Mouse (Mus musculus) MEL-GATA-1-ER (cell line): ENCODE measurements around the gene Aqp6.
A peak's percentile ranks its signal among the peaks of the same experiment; 100 is the strongest.

Source experiments
- DNase-seq: peaks from one replicate; pipeline ENCODE4 v3.0.0-alpha.2; 2012; ENCODE audit warnings: low read depth; ENCODE audit errors: extremely low read depth

The Aqp6 gene

DNA sequence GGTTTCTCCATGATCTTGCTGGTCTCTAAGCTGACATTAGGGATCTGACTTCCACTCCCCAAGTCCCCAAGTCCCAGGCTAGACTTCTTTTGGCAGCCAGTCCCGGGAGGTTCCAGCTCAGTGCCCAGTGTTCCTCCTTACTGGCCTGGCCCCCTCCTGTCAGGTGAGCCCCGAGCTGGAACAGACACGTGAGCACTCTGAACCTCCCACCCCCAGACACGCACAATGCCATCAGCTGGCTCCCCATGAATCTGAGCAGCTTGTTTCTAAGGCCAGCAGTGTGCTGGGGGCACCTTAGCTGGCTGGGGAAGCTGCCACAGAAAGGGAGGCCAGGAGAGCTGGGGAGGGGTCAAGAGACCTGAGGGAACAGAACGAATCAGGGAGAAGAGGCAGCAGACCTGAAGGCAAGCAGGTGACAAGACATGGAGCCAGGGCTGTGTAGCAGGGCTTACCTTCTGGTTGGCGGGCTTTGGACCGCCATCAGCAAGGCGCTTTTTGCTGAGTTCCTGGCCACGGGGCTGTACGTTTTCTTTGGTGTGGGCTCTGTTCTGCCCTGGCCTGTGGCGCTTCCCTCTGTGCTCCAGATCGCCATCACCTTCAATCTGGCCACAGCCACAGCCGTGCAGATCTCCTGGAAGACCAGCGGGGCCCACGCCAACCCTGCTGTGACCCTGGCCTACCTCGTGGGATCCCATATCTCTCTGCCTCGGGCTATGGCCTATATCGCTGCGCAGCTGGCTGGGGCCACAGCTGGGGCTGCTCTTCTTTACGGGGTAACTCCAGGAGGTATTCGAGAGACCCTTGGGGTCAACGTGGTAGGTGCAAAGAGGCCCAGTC lies at the start of gene Aqp6:
Aqp6 (plus strand) TSS at position 415 of the 837 bp plus-strand sequence.
- no peak for DNase-seq

DNA sequence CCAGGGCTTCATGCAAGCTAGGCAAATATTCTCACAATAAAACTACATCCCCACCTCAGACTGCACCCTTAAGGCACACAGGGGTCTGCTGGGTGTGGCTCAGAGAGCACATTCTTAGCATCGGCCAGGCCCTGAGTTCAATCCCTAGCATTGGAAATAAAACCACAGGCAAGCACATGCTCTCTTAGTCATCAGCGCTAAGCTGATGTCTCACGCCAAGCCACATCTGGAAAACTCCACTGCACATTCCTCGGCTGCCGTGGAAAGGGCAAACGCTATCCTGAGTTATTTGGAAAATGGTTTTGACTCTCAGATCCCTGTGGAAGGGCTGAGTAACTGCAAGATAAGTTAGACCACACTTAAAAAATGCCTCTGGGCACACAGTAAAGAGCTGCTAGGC lies 47.4 kb upstream of the Aqp6 start:
- DNase-seq: no peak

DNA sequence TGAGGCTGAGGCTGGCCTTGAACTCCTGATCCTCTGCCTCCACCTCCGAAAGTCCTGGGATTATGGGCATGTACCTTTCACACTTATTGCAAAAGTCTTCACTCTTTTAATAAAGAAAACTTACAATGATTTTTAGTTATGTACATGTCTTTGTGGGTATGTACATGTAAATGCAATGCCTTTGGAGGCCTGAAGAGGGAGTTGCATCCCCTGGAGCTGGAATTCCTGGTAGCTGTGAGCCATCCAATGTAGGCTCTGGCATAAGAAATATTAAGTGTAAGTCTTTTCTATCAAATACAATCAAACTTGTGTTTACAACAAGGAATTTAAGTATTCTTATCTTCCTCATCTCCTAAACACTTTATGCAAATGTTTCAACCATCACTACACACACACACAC lies 42.3 kb upstream of the Aqp6 start:
- DNase-seq: no peak

DNA sequence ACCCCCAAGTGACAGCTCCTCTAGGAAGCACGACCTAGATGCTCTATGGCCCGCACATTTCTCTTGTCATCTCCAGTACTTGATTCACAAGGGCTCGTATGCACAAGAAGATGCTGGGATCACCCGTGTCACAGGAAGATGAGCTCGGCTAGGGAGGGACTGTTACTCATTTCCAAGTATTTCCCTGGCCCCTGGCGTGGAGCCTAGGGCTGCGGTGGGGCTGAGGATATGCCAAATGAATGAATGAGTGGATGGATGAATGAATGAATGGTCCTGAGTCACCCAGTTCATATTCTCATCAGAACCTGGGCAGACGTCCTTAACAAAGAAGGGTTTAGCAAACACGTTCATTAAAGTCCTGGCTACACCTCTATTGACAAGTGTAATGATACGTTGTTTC lies 41.0 kb upstream of the Aqp6 start:
- DNase-seq: no peak

DNA sequence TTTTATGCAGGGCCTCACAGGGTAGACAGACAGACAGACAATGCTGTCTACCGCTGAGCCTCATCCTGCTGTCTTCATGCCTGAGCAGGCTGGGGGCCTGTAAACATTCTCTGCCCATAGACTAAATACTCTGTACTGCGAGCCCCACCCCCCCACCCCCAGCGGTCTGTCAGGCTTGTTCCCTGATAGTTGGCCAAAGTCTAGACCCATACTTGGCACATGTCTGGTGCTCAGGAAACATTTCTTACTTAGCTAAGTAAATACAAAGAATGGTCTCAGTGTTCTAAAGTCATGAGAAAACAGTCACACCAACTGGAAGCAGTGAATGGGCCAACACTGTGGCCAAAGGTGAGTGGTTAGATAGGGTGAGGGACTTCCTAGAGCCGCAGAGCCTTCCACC lies 33.8 kb upstream of the Aqp6 start:
- no peak for DNase-seq

DNA sequence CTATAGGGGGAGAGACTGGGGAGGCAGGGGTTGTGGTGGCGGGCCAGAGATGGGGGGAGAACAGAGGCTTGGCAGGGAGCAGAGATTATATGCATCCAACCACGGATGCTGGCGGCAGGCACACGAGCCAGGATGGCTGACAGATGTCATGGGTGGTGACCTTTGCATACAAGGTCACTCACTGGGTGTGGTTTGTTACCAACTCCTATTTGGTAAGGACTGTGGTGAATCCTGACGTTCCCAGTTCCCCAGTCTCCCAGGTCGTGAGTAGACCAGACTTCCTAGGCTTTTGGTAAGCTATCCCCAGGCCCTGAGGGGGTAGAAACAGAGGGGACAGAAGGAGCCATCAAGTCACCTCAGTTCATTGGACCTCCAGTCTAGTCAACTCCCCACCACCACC lies 32.5 kb upstream of the Aqp6 start:
- no peak for DNase-seq

DNA sequence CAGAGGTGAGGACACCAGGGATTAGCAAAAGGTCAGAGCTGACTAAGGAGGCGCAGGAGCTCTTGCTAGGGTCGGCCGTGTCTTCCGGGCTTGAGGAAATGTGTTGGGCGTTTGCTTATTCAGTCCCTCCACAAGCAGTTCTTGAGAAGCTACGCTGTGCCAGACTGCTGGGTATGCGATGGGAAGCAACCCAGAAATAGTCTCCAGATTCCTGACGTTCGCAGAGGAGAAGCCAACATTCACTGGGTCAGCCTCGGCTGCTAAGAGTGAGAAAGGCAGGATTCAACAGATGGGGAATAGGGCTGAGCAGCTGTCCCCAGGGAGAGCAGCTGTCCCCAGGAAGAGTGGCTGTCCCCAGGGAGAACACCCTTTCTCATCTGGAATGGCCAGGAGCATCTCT lies 32.1 kb upstream of the Aqp6 start:
- DNase-seq: no peak

- DNase-seq: no peak
These were observed 22.3 kb upstream of the Aqp6 start, which contains the start of gene Aqp2 for GRCm38 (mm10) chr15:99578802-99579485. Aqp2 (plus strand) TSS chr15:99579055.

- no peak for DNase-seq
These were observed 17.5 kb upstream of the Aqp6 start for GRCm38 (mm10) chr15:99583463-99584344.

- DNase-seq: no peak
These were observed 16.6 kb upstream of the Aqp6 start for GRCm38 (mm10) chr15:99584407-99585202.

GRCm38 (mm10) chr15:99585741-99586140 lies 15.5 kb upstream of the Aqp6 start:
- no peak for DNase-seq

- no peak for DNase-seq
These were observed 14.7 kb upstream of the Aqp6 start for GRCm38 (mm10) chr15:99586525-99586924.

GRCm38 (mm10) chr15:99589237-99589636 lies 12.0 kb upstream of the Aqp6 start:
- DNase-seq: no peak

- no peak for DNase-seq
These were observed 11.5 kb upstream of the Aqp6 start for GRCm38 (mm10) chr15:99589704-99590103.

DNA sequence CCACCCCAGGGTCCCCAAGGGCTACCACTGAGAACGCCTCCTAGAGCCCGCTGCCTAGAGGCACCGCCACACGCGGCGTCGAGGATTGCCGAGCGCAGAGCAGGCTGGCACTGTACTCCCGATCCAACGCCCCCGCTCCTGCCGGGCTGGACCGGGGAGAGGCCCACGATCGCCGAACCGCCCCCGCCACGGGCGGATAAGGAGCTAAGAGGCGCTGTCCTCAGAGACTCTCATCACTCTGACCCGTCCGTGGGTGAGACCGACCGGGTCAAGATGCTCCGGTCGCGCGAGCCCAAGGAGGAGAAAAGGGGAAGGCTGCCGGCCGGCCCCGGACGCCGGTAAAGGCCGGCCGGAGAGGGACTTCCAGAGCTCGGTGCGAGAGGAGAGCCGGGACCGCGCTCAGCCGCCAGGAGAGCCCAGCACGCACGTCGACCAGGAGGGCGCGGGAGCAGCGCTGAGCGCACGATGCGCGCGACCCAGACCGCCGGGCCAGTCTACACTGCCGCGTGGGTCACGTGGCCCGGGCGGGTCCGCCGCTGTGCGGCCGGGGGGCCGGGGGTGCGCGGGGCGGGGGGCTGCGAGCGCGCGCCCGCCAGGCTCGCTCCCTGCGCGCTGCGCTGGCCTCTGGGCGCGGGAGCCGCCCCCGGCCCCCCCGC lies 10.6 kb upstream of the Aqp6 start, which contains the start of gene Aqp5:
Aqp5 (plus strand) TSS at position 354 of the 656 bp plus-strand sequence.
- no peak for DNase-seq

GRCm38 (mm10) chr15:99592177-99592576 lies 9.0 kb upstream of the Aqp6 start:
- no peak for DNase-seq

DNA sequence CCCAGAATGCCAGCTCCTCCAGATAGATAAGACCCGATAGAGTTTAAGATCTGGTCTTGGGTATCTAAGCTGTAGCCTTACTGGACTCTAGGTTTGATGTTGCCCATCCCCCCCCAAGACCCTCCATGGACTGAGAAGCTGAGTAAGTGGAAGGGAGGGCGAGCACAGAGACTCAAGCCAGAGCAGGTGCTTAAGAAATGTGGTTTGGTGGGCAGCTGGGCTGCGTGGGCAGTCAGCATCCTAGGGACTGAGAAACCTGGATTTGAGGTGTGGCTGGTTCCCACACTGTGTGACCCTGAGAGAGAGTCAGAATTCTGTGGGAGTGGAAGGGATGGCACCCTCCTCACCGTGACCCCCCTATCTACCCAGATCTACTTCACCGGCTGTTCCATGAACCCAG lies 8.3 kb upstream of the Aqp6 start:
- DNase-seq: no peak

DNA sequence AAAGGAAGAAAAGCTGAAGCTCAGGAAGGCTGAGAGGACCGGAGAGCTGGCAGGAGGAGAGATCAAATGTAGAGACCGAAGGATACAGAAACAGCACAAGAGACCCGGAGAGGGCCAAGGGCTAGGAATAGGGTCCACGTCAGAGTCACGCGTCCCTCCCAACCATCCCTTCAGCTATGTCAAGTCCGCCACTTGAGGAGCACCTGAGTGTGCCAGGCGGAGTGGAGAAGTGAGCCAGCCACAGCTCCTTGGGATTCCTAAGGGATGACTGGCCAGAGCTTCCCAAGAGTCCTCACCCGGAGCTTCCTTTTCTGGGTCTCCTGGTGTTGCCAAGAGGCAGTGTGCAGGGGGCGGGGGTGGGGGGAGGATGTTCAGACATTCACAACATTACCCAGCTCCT lies 6.2 kb upstream of the Aqp6 start:
- no peak for DNase-seq

DNA sequence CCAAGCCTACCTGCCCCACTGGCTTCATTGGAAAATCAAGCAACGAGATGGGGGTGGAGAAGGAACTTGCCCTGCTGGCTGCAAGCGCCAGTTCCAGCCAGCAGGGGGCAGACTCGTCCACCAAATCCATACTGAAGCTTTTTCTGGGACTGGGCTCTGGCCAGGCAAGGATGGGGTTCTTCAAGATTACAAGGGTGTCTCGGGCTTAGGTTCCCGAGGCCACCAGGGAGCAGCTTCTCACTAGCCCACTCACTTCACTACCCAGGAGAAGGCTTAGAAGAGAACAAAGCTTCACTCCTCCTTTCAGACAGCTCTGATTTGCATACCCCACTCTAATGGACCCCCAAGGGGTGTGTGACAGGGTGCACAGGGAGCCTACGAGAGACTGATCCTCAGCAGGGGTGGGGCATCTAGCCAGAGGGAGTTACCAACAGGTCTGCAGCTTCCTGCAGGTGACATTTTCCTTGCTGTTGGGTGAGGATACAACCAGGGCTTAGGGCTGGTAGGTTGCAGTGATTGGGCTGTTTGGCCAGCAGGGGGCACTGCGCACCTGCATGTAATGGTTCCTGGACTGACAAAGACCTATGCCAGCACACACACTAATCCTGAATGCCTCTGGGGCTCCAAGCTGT lies 5.0 kb upstream of the Aqp6 start:
- peak; percentile 80 for DNase-seq

DNA sequence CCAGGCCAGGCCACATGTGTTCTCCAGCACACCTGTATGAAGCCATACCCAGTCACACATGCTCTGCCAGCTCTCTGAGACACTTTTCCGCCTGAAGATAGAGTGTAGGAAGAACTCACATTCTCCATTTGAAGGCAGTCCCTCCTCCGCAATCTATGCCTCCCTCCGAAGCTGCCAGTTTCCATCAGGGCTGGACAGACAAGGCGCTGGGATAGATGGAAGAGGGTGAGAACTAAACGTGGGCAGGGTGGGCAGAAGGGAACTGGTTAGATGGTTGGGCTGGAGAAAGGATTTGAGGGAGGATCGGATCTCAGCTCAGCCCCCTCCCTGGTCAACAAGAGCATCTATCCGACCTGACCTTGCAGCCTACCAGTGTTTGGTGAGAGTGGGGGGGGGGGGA lies 4.4 kb upstream of the Aqp6 start:
- no peak for DNase-seq
